Mouse (Mus musculus) liver, embryonic 14.5 days (tissue): ENCODE data around the gene Sphkap. TPM values are rescaled to one million over a fixed set of nuclear protein-coding genes. Genes with fewer than 3 reads are reported as not detected.

Experiments
- ATAC-seq: fragments of 200-750 bp; cut with Nextera tagmentation; 2 replicates; pipeline ENCODE4 v1.8.0; 2017; ENCODE audit warnings: moderate number of reproducible peaks, mild to moderate bottlenecking, moderate library complexity; ENCODE audit not compliant: insufficient read depth
- DNase-seq, 3 experiments: peaks; one replicate each; pipeline ENCODE4 v3.0.0-alpha.2; 2012 to 2013; ENCODE audit warnings: low read depth in 3 of 3, low spot score in 3 of 3
- H3K27ac ChIP-seq: fragments of 300-500 bp; sonication (generic); 2 replicates; pipeline ENCODE4 v1.5.1; 2014; ENCODE audit warnings: moderate library complexity, mild to moderate bottlenecking, control low read depth, inconsistent platforms
- H3K27me3 ChIP-seq: fragments of 300-500 bp; sonication (generic); 2 replicates; pipeline ENCODE4 v1.6.1; 2014; ENCODE audit warnings: mild to moderate bottlenecking, low read length, moderate library complexity; ENCODE audit not compliant: control insufficient read depth, insufficient read depth
- H3K36me3 ChIP-seq: fragments of 300-500 bp; sonication (generic); replicated peaks from 2 replicates; pipeline ENCODE4 v1.6.1; 2014; ENCODE audit warnings: low read depth; ENCODE audit not compliant: control insufficient read depth, insufficient read depth
- H3K4me1 ChIP-seq, 2 experiments: fragments of 200-500 bp in 1 of 2; fragments of 300-500 bp in 1 of 2; sonication (generic) in 1 of 2; replicated peaks; 2 replicates each; pipeline ENCODE4 v1.6.1; 2012 to 2014; ENCODE audit warnings: antibody characterized with exemption in 1 of 2, inconsistent platforms in 1 of 2, low read length in 1 of 2; ENCODE audit not compliant: control insufficient read depth in 2 of 2, insufficient read depth in 2 of 2
- H3K4me2 ChIP-seq: fragments of 300-500 bp; sonication (generic); 2 replicates; pipeline ENCODE4 v1.6.1; 2014; ENCODE audit warnings: low read depth, mild to moderate bottlenecking, control low read depth, moderate library complexity
- H3K4me3 ChIP-seq, 2 experiments: fragments of 200-500 bp in 1 of 2; fragments of 300-500 bp in 1 of 2; sonication (generic) in 1 of 2; 2 replicates each; pipeline ENCODE4 v1.5.1; 2012 to 2014; ENCODE audit warnings: low read depth in 2 of 2, low read length in 2 of 2, mild to moderate bottlenecking in 2 of 2, control low read depth in 1 of 2, inconsistent platforms in 1 of 2, moderate library complexity in 1 of 2; ENCODE audit not compliant: insufficient read depth in 1 of 2
- H3K9ac ChIP-seq: fragments of 300-500 bp; sonication (generic); replicated peaks from 2 replicates; pipeline ENCODE4 v1.6.1; 2014; ENCODE audit warnings: mild to moderate bottlenecking, control low read depth, moderate library complexity
- H3K9me3 ChIP-seq: fragments of 300-500 bp; sonication (generic); 2 replicates; pipeline ENCODE4 v1.6.1; 2016; ENCODE audit warnings: low read length, mixed read lengths; ENCODE audit not compliant: control insufficient read depth
- CTCF ChIP-seq: IDR thresholded peaks from 2 replicates; pipeline ENCODE4 v1.5.1; 2016; ENCODE audit warnings: antibody characterized with exemption, low read depth, control low read depth
- EP300 ChIP-seq: IDR thresholded peaks from 2 replicates; pipeline ENCODE4 v1.6.1; 2016; ENCODE audit warnings: antibody characterized with exemption, low read depth
- WGBS: fragments of 180-500 bp; shearing (Covaris S2); extraction: QIAGEN DNeasy Blood & Tissue Kit; methylation state at CpG from one replicate; pipeline ENCODE4 v1.1.7; 2014; ENCODE audit not compliant: insufficient replicate concordance; 5-methylcytosine and 5-hydroxymethylcytosine counted together
- polyA plus RNA-seq, 2 experiments: library from polyadenylated mRNA; depleted of rRNA in 1 of 2; stranded (reverse) in 1 of 2; unstranded in 1 of 2; fragments of >200 nt; fragmentation: Nextera tagmentation in 1 of 2; extraction: Ambion mirVana in 1 of 2; gene quantifications; 2 replicates each; pipeline versions ENCODE4 v1.2.1 to v1.2.3; 2012 to 2014

Sphkap gene
- polyA plus RNA-seq, 2 experiments = 0.01 to 0.06 TPM

GRCm38 (mm10) chr1:83251746-83252145 lies 156.3 kb downstream of the Sphkap start:
- Histone ChIP-seq H3K9ac (no peak overlapping the region), H3K9me3 (no peaks in the 10 kb centered on the region), H3K36me3 (no peaks in the 10 kb centered on the region), H3K4me1 (no peaks in the 10 kb centered on the region), H3K4me2 (no peak overlapping the region), H3K27me3 (no peaks in the 10 kb centered on the region), H3K27ac (no peak overlapping the region), H3K4me3 (no peak overlapping the region)
- WGBS = 43% methylated on average over 1 of the region's 1 CpGs
- no peak for ATAC-seq
- TF ChIP-seq EP300 (no peak), CTCF (no peak)
- DNase-seq = no peak

- H3K27me3 ChIP-seq = no peaks in the 10 kb centered on the region
- no peaks in the 10 kb centered on the region for H3K9me3 ChIP-seq
- H3K36me3 ChIP-seq = no peaks in the 10 kb centered on the region
- no peak overlapping the region for H3K4me3 ChIP-seq
- no peak overlapping the region for H3K4me2 ChIP-seq
- H3K9ac ChIP-seq = no peak overlapping the region
- TF ChIP-seq CTCF (no peak), EP300 (no peak)
- H3K27ac ChIP-seq = no peak overlapping the region
- WGBS = 30% methylated on average over 1 of the region's 1 CpGs
- DNase-seq (no peak), ATAC-seq (no peak)
- H3K4me1 ChIP-seq = no peaks in the 10 kb centered on the region
Measured at GRCm38 (mm10) chr1:83248235-83248746, 159.7 kb downstream of the Sphkap start.

DNA sequence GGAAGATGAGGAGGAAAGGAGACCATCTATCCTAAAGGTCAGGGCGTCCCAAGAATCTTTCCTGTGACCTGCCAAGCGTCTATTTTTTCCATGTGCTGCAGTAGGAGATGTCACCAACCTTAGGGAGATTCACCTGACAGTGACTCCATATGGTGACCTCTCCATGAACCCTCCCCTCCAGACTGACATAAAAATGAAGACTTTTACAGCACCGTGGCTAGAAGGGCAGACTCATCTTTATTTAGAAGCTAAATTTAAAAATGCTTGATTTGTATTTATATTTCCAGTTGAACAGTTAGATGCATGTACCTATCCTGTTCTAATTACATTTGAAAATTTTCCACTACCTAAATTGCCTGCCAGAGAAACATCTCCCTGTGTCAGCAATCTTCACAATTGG lies 180.1 kb downstream of the Sphkap start:
- Histone ChIP-seq H3K9ac (no peak overlapping the region), H3K27me3 (no peaks in the 10 kb centered on the region), H3K4me2 (no peak overlapping the region), H3K4me3 (no peak overlapping the region), H3K27ac (no peak overlapping the region), H3K4me1 (no peaks in the 10 kb centered on the region), H3K9me3 (no peaks in the 10 kb centered on the region), H3K36me3 (no peaks in the 10 kb centered on the region)
- WGBS = 48% methylated on average over 3 of the region's 3 CpGs
- no peak for DNase-seq
- ATAC-seq = no peak
- no peak for TF ChIP-seq EP300
- TF ChIP-seq CTCF = no peak

DNA sequence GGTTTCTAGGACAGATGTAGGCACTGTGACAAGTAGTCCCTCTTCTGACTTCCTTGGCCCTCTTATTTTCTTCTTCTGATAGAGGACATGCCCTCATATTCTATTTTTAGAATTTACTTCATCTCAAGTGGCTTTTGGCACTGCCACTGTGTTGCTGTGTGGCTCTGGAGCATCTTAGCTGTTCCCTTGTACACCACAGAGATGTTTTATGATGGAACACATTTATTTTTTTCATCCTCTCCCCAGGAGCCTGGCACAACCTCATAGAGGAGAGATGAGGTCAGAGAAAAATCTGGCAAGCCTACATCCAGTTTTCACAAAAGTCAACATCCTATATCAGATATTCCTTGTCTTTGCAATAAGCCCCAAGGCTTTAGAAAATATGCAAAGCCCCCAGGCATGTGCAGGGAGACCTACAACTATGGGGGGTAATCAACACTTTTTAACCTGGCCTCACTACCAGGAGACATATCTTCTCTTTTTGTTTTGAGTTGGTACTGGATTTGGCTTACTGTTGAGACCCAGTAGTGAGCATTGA lies 183.5 kb downstream of the Sphkap start:
- TF ChIP-seq CTCF (no peak), EP300 (no peak)
- Histone ChIP-seq H3K27me3 (no peaks in the 10 kb centered on the region), H3K27ac (no peak overlapping the region), H3K9ac (no peak overlapping the region), H3K4me3 (no peak overlapping the region), H3K4me1 (no peaks in the 10 kb centered on the region), H3K9me3 (no peaks in the 10 kb centered on the region), H3K4me2 (no peak overlapping the region), H3K36me3 (no peaks in the 10 kb centered on the region)
- ATAC-seq (no peak), DNase-seq (no peak)

DNA sequence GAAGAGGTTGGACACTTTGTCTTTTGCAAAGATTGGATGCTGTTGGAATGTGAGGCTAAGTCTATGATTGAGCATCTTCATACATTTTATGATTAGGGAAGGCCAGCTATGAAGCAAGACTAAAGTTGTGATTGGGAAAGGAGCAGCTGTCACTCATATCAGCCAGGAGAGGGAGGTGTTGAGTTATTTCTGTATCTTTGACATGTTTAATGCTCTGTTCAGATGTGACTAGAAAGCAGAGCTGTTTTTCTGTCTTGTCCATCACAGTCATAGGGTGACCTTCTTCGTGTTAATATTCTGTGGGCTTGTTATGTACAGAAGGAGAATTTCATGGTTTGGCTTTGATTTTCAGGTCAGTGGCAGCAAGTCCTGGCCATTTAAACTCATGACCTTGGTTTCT lies 184.9 kb downstream of the Sphkap start:
- DNase-seq (no peak), ATAC-seq (no peak)
- Histone ChIP-seq H3K27ac (no peak overlapping the region), H3K4me1 (no peaks in the 10 kb centered on the region), H3K4me3 (no peak overlapping the region), H3K4me2 (no peak overlapping the region), H3K9me3 (no peaks in the 10 kb centered on the region), H3K9ac (no peak overlapping the region), H3K27me3 (no peaks in the 10 kb centered on the region), H3K36me3 (no peaks in the 10 kb centered on the region)
- TF ChIP-seq EP300 (no peak), CTCF (no peak)
- 28% methylated on average over 1 of the region's 1 CpGs for WGBS

DNA sequence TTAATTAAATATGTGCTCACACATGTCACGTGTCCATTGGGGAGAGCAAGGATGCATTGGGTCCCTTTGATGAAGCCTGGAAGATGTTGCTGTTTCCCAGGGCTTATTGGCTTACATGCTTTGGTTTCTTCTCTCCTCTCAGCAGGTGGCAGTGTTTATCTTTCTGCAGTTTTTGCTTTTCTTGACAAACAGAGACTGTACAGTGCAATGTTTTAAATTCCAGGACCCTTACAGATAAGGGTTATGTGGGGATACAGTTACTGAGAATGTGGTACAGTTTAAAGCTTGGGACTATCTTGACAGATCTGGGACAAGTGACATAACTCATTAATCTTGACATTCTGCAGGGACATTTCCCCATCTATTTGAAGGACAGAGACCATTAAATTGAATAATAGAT lies 189.7 kb downstream of the Sphkap start:
- no peak for DNase-seq
- Histone ChIP-seq H3K27ac (no peak overlapping the region), H3K9me3 (no peaks in the 10 kb centered on the region), H3K4me1 (no peaks in the 10 kb centered on the region), H3K27me3 (no peaks in the 10 kb centered on the region), H3K4me3 (no peak overlapping the region), H3K36me3 (no peaks in the 10 kb centered on the region), H3K4me2 (no peak overlapping the region), H3K9ac (no peak overlapping the region)
- 24% methylated on average over 1 of the region's 1 CpGs for WGBS
- no peak for ATAC-seq
- TF ChIP-seq EP300 (no peak), CTCF (peak; percentile 6; the same call in 1 of the 2 replicates)
